Mouse (Mus musculus): Measurements from ENCODE around the gene Popdc2.
"Not testable (repeated sequence)": the region's sequence is repeated elsewhere in the genome, so short reads cannot be mapped to it uniquely, and the experiment has no call there.

Popdc2 gene

DNA sequence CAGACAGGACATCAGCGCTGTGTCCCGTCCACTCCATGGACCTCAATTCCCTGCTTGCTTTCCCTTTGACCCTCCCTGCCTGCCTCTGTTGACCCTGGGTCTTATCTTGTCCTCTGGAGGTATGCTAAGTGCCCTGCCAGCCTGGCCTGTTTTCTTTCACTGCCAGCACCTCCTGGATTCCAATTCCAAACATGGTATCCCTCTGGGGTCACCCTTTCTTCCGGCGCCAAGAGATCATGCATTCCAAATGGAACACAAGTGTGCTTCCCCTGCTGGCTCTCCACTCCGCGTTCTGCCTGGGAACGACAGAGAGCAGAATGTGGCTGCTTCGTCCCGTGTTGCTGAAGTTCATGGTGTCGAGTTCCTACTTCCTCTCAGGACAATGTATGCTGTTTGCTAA lies at the start of gene Popdc2:
TSS of gene Popdc2 (plus strand) at position 277 of the 400 bp plus-strand sequence.
- no peak for DNase-seq

DNA sequence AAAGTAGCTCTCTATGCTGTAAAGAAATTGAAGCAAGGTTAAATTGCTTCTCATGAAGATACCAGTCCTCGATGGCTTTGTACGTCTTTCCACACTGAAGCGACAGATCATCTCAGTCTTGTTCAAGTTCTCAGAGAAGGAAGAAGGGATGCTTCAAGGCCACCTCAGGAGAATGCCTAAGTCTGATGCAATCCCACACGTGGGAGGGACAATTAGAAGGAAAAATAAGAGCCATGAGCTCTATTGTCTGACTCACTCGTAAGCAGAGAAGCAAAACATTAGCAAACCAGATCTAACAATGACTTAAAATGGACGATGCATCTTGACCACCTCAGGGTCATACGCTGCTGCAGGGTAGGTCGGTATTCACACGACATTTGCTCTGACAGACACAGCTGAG lies 43.5 kb upstream of the Popdc2 start:
- no peak for DNase-seq

DNA sequence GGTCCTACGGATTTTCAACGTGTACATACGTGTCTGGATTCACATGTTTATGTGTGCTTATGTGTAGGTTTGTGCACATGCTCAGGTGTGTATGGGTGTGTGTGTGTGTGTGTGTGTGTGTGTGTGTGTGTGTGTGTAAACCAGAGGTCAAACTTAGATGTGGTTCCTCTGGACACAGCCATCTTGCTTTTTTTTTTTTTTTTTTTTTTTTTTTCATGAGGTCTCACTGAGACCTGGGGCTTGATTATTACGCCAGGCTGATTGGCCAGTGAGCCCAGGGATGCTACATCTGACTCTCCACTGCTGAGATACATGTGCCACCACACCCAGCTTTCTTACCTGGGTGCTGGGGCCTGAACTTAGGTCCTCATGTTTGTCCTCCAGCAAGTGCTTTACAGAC lies 42.9 kb upstream of the Popdc2 start:
- DNase-seq = no peak

DNA sequence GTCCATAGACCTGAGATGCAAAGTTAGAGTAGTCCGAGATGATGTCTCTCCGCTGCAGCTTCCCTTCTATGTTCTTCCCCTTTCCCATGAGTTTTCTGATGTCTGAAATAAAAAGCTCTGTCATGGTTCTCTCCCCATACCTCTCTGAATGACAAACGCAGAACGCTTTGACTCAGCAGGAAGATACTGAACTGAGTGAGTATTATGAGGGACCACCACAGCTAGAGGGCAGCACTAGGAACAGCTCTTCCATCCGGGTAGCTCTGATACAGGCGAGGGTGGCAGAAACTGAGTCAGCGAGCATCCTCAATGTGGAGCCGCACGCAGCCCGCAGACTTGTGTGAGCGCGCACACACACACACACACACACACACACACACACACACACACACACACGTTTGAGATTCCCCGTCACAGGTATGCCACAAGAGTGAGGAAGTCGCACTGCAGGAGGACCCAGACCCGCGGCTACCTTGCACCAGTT lies 40.5 kb upstream of the Popdc2 start:
- DNase-seq = peak; percentile 40

DNA sequence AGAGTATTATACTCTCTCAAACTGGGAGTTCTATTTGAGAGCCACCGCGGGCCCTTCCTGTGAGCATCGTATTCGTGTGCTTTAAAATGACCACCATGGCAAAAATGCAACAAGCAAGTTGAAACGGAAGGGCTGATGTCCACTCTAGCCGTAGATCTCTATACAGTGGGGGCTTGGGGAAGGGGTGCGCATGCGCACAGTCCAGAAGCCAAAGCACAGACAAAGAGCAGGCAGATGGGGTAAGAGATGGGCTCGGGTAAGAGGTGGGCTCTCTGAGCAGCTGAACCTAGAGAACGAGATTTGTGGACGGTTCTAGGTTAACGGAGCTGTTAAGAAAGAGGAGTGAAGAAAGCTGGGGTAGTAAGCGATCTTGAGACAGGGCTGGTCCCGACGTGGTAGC lies 37.7 kb upstream of the Popdc2 start:
- no peak for DNase-seq

DNA sequence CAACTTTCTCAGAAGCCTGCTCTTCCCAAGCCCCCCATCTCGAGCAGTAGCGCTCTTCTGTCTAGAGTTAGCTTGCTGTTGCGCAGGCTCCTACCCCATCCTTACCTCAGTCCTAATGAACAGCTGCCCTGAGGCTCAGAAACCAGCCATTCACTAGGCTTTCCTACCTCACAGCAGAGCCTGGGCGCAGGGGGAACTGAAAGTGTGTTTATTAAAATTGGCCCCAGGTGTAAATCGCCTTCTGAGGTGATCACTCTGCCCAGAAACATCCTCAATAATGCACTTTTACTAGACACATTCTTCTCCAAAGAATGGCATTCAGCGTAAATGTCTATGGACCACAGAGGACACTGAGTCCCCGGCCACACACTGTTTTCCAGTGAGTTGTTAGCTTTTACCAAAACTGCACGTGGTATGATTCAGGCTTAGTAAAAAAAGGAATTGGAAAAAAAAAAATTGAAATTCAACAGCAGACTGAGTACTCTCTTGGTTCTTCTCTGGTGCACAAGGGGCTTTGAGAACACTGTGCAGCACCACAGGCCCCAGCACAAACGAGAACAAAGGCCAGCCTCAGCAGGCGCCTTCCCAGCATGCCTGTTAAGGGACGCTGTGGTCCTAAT lies 35.1 kb upstream of the Popdc2 start:
- no peak for DNase-seq

DNA sequence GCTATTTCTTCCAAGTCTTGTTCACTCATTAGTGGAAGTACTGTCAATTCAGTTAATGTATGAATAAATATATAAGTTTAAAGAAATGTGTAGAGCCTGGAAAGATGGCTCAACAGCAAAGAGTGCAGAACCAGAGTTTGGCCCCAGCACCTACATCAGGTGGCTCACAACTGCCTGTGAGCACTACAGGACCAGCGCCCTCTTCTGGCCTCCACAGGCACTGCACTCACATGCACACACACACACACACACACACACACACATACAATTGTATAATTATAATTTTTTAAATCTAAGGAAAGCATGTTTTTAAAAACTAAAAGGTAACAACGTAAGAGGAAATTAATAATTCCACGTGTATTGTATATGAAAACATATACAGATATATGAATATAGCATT lies 32.7 kb upstream of the Popdc2 start:
- DNase-seq = no peak

DNA sequence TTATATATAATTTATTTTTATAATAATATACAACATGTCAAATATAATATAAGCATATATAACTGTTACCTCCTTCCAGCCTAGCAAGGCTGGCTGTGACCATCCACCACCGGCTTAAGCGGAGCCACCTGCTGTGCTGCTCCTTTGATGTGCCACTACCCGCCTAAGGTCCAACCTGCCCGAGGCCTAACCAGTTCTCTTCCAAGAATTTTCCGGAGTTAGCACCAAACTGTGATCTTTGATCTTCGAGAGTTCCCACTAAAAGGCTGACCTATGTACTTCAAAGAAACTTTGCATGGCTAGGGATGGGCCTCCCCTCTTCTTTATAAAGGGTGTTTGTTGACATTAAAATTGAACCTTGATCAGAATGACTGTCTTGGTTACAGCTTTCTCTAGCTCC lies 27.6 kb upstream of the Popdc2 start:
- no peak for DNase-seq

DNA sequence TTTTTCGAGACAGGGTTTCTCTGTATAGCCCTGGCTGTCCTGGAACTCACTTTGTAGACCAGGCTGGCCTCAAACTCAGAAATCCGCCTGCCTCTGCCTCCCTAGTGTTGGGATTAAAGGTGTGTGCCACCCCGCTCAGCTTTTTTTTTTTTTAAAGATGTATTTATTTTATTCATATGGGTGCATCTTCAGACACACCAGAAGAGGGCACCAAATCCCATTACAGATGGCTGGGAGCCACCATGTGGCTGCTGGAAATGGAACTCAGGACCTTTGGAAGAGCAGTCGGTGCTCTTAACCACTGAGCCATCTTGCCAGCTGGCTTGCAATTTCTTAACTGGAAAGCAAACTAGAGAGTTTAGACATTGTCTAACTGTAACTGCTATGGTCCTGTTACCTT lies 23.9 kb upstream of the Popdc2 start:
- DNase-seq = not testable (repeated sequence)

DNA sequence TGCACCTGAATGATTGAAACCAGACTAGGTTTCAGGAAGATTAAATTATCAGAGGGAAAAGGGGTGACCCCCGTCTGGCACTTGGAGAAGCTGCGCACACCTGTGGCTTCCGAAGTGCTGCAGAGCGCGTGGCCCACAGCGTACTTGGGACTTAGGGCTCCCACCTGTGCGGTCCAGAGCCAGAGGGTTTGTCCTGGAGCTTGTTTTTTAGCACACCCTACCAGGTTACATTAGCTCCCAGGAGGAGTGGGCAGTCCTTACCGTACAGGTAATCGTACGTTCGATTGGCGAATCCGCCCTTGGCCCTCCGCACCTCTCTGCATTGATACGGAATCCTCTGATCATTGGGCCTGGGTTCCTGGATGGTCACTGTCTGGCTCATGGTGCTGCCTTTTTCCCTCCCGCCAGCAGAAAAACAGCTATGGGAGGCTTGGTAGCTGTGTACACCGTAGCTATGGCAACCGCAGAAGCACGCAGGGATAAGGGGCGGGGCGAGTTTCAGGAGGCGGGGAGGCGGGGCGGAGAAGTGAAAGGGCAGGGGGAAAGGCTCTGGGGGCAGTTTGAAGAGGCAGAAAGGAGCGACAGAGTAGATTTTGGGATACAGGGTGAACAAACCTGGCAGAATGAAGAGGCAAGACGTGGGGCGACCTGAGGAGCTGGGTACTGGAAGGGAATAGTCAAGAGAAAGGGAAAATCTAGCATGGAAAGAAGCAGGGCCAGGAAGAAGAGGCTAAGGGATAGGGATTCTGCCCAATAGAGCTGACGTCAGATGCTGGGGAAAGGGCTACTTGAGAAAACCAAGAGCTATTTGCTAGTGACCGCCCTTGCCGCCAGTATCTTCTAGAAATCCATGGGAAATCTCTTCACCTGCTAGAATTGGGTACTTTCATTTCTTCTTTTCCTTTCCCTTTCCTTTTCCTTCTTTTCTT lies 20.3 kb upstream of the Popdc2 start, which contains the start of gene Maats1:
TSS of gene Maats1 (minus strand) at position 748 of the 929 bp plus-strand sequence.
- DNase-seq = peak; percentile 50

DNA sequence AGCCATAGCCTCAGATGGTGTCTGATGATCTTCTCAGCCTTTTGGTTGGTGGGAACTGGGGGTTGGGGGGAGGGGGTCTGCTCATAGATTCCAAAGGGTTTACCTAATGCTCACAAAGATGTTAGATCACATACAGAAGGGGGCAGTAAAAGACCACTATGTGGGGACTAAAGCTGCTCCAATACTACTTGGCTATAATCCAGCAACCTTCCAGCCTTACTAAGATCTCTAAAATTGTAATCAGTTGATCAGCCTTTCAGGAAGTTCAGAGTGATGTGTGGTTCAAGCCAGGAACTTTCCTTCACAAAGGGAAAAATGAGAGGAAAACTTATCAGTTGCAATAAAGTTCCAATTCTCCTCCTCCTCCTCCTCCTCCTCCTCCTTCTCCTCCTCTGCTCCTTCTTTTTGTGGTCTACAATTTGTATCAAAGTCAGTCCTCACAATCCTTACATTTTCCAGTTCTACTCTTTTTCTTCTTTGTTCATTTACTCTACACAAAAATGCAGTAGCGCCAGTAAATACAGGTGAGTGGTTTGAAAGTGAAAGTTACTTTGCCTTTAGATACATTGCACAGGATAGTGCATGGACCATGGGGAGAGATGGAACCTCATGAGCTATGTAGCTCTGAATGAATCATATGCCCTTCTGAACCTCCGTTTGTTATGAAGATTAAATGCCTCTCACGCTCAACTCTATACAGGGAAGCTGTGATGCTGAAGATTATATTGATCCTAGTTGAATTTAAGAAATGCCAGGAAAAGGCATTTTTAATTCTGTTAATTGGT lies 16.9 kb upstream of the Popdc2 start:
- no peak for DNase-seq

DNA sequence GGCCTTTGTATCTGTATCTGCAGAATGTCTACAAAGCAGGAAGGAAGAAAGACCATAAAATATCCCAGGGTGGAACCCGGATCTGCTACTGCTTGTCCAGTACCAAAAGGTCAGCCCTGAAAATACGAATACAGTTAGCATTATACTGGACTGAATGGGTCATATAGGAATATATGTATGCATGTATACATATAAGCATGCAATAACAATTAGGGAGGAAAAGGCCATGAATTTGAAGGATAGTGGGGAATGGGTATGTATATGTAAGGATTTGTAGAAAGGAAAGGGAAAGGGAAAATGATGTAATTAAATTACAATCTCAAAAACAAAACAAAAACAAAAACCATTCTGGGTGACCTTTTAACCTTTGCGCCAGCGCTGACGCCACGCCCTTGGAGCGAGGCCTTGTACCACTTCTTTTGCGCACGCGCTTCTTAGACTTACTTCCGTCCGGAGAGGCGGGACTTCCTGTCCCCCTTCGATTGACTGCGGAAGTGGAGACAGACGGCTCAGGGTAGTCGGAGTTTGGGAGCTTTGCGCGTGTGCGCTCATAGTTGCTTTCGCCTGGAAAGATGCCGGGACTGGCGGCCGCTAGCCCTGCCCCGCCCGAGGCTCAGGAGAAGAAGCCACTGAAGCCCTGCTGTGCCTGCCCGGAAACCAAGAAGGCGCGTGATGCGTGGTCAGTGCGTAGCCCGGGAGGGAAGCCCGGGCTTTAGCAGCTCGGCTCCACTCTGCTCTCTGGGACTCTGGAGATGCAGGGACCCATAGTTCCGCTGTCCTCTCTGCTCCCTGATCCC lies 15.3 kb upstream of the Popdc2 start, which contains the start of the genes Cox17 and Gm21987:
TSS of gene Cox17 (plus strand) at position 463 of the 797 bp plus-strand sequence.
TSS of gene Gm21987 (plus strand) at position 512 of the 797 bp plus-strand sequence.
- DNase-seq = peak; percentile 96

DNA sequence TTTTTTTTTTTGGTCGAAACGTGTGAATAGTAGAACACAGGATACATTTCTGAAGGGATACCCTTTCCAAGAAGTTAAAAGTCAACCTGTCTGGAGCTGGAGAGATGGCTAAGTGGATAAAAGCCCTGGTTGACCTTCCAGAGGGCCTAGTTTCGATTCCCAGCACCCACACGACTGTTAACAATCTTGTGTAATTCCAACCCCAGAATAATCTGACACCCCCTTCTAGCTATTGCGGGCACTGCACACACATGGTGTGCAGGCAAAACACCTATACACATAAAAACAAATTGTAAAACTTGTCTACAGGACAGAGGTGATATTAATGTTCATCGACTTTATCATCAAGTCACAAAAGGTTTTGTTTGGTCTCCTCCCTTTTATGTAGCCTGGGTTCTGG lies 14.4 kb upstream of the Popdc2 start:
- no peak for DNase-seq

DNA sequence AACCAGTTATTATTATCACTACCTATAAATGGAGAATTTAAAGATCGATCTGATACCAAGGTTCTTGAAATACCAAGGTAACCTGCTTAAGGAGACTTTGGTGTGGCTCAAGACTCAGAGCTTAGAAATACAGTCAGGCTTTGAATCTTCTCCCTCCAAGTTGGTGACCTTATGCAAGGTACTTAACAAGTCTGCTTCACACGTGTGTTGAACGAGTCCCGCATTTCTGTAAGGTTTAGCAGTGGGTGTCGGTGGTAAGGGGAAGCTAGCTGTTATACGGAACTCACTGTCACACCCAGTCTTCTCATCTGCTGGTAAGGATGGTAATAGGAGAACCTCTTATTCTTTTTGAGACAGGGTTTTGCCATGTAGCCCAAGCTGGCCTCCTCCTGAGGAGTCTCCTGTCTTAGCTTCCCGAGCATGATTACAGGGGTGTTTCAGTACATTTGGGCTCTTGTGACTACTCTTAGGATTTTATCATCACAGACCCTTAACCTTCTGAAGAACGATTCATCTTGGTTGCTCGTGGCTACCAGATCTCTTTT lies 13.7 kb upstream of the Popdc2 start:
- no peak for DNase-seq

DNA sequence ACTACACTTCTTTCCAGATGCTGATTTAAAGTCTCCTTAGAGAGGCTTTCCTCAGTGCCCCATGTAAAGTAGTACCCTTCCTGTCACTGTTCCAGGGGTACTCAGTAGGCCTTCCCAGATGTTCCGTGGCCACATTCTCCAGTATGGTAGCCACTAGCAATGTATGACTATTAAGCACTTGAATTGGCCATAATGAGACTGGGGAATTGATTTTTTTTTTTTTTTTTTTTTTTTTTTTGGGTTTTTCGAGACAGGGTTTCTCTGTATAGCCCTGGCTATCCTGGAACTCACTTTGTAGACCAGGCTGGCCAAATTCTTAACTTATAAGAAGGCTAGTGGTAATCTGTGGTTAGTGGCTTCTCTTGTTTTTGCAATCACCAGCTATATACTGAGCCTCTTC lies 12.1 kb upstream of the Popdc2 start:
- DNase-seq = no peak

DNA sequence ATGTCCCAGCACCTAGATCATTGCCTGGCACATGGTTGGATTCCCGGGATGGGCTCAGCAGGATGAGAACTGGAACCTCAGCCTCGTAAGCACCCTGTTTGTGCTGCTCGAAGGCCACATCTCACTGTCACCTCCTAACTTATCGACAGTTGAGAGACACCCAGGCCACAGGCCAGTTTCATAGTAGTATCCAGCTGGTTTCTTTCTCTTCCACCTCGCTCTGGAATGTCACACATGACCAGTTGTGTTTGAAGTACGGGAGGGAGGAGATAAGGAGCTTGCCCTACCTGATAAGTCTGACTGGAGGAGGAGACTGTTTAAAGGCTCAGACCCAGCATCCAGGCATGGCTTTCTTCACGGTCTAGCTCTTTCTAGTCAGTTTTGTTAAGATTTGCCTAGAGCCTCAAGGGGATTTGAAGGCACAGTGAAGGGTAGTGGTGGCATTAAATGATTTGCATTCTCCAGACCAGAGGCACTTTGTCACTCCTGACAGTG lies 11.6 kb upstream of the Popdc2 start:
- no peak for DNase-seq

DNA sequence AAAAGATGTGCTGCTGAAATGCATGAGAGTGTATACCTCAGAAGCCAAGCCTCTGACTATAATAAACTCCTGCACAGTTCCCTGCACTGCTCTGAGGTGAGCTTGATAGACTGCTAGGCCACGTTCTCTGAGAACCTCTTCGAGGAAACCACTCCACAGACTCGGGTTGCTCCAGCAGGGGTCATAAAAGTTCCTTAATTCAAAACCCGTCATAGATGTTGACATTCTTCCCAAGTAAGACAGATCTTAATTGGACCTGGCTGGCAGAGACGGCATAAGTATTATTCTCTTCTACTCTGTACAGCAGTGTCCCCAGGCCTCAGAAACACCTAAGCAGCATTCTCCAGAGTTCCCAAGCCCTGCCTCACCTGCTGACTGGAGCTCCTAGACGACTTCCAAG lies 11.1 kb upstream of the Popdc2 start:
- DNase-seq = no peak

DNA sequence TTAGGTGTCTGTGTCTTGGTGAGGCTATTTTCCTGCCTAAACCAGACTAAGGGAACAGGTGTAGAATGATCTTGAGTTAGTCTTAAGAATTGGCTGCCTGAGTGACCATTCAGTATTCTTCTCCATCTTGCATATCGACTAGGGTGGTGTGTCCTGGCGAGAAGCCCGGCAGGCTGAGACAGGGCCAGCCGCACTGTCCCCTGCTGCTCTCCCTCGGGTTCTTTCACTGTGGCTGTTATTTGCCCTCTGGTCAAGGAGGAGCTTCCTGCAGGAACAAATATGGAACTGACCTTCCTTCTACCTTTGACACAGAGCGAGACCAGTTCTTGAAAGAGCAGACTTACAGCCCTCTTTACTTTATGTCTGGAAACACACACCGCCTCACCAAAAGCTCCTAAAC lies 10.0 kb upstream of the Popdc2 start:
- no peak for DNase-seq

DNA sequence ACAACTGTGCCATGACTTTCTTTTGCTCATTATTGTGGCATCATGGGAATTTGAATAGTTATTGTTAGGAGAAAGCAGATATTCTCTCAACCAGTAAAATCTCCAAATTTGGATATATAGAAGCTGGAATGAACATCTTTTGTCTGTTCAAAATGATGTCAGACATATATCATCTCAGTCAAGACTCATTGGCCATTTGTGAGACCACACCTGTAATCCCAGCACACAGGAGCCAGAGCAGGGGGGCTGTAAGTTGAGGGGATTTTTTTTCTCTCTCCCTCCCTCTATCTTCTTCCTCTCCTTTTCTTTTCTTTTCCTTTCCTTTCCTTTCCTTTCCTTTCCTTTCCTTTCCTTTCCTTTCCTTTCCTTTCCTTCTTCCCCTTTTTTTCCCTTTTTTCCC lies 9.2 kb upstream of the Popdc2 start:
- DNase-seq = no peak

DNA sequence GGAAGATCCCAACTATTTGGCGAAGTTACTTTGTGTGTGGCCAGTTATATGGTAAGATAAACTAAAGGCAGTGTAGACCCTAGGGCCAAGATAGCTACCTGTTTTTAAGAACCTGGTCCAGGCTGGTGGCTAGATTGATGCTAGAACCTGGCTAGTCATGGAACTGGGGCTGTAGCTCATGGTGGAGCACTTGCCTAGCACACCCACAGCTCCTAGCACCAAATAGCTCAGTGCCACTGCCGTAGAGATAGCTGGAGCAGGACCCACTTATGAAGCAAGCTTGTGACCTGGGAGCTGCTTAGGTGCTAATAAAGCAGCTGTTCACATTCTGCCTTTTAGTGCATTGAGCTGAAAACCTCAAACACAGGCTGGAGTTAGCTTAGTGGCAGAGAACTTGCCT lies 8.4 kb upstream of the Popdc2 start:
- DNase-seq = no peak

DNA sequence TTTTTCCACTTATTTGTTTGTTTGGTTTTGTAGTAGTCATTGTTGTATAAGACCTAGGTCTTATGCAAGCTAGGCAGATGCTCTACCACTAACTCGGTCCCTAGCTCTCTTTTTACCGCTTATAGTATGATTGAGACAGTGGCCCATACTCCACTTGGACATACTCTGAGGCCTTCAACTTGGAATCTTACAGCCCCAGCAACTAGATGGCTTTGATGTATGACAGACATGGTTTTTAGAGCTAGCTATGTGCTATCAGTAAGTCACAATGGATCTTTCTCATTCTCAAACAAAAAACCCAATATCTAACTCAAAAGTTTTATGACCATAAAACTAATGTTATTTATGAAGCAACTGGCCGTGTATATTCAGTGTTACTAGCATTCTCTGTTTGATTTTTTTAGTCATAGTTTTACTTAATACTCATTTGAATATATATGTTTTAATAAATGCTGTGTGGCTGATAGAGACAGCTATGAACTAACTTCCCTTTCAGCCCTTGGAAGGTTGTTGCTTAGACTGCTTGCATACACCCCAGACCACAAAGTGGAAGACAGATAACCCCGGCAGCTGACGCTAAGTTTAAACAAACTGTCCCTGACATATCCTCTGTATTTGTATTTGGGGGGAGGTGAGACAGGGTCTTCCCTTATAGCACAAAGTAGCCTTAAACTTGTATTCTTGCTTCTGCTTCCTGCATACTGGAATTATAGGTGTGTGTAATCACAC lies 7.7 kb upstream of the Popdc2 start:
- no peak for DNase-seq

All from cerebellum, adult 11-12 months (tissue).